Mouse (Mus musculus): Measurements from ENCODE around the gene Cnnm4. TPM values are rescaled to one million over a fixed set of nuclear protein-coding genes. Genes with fewer than 3 reads are reported as not detected.

Gene Cnnm4
- polyA plus RNA-seq, 1 experiment from 2014 or later: 7.8 TPM

DNA sequence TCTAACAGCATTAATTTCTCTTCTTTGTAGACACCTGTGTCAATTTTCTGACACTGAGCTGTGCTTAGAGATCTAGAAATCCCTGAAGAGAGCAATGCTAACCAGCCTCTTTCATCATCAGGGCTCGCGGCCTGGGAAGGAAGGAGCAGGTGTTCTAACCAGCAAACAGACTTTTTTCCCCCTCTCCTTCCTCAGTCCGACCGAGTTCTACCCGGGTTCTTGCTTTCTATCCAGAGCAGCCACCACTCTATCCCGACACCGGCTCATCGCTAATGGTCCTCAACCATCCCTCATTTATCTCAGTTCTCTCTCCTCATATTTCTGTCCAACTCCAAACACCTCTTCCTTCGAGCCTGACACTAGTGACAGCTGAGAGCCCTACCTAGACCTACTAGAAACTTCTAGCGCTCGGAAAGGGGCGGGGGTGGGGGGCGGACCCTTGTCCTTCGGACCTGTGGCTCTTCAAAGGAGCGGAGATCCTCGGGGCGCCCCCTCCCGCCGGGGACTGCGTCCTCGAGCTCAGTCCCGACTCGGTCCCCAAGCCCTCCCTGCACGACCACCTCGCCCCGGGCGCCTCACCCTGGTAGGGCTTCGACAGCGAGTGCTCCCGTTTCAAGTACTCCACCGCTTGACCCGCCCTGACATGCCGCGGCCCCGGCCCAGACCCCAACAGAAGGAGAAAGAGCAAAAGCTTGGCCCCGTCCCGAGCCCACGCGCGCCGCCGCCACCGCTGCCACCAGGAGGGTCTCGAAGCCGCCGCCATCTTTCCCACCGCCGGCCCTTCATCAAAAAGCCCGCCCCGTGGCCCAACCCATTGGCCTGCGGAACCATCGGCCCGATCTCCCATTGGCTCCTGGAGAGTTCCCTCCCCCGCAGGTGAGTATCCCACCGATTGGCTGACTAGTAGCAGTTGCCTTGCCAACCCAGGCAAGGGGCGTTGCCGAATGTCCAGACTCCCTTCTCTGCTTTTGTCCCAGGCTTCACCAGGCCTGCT is 26.7 kb upstream of the Cnnm4 start, which contains the start of gene Lman2l:
Gene Lman2l, minus strand, starts transcription at position 801 of the 994 bp plus-strand sequence.
- H3K9ac ChIP-seq (ENCODE audit: low read length): peak within 1 kb of the TSS; percentile 82
- peaks cover 23% of the 10 kb centered on the region; the same call in 1 of the 2 replicates for H3K36me3 ChIP-seq (ENCODE audit: control insufficient read depth, insufficient read depth, low read length)
- WGBS: under 1% methylated on average over 53 of the region's 57 CpGs
- no peaks in the 10 kb centered on the region for H3K27me3 ChIP-seq (replicated peaks; ENCODE audit: control insufficient read depth, insufficient read depth, low read length)
- ATAC-seq: peak; percentile 100
- peak; percentile 99 for DNase-seq (ENCODE audit: low spot score)
- peaks cover 4% of the 10 kb centered on the region for H3K4me1 ChIP-seq (ENCODE audit: control insufficient read depth, insufficient read depth, low read length)
- H3K4me3 ChIP-seq (ENCODE audit: low read depth, low read length): peak within 1 kb of the TSS; percentile 78
- H3K27ac ChIP-seq (ENCODE audit: low read depth, low read length): peak within 1 kb of the TSS; percentile 78
- H3K4me2 ChIP-seq (ENCODE audit: low read length): peak within 1 kb of the TSS; percentile 72
- no peaks in the 10 kb centered on the region for H3K9me3 ChIP-seq (replicated peaks; ENCODE audit: control insufficient read depth, low read length)

DNA sequence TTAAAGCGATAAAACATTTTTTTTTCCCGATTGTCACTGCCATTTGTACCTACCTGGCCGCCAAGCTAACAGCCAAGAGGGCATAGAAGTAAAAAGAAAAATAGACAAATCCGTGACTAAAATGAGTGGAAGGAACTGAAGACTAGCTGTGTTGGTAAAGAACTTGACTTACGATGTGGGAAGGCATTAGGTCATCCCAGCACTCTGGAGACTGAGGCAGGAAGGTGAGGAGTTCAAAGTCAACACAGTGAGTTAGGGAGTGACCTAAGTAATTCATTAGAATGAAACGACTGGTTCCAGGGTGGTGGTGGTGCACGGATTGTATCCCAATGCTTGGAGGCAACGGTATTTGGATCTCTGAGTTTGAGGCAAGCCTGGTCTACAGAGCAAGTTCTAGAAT is 25.9 kb upstream of the Cnnm4 start:
- Histone ChIP-seq H3K27me3 (replicated peaks; ENCODE audit: control insufficient read depth, insufficient read depth, low read length) (no peaks in the 10 kb centered on the region), H3K9ac (ENCODE audit: low read length) (peak overlapping the region; percentile 13; the same call in 1 of the 2 replicates), H3K4me3 (ENCODE audit: low read depth, low read length) (peak overlapping the region; percentile 78; the same call in 1 of the 2 replicates), H3K4me1 (ENCODE audit: control insufficient read depth, insufficient read depth, low read length) (peaks cover 4% of the 10 kb centered on the region), H3K36me3 (ENCODE audit: control insufficient read depth, insufficient read depth, low read length) (peaks cover 18% of the 10 kb centered on the region; the same call in 1 of the 2 replicates), H3K9me3 (replicated peaks; ENCODE audit: control insufficient read depth, low read length) (no peaks in the 10 kb centered on the region), H3K27ac (ENCODE audit: low read depth, low read length) (peak overlapping the region; percentile 78), H3K4me2 (ENCODE audit: low read length) (peak overlapping the region; percentile 38)
- ATAC-seq (peak; percentile 21), DNase-seq (ENCODE audit: low spot score) (no peak)
- WGBS: 46% methylated on average over 8 of the region's 8 CpGs

DNA sequence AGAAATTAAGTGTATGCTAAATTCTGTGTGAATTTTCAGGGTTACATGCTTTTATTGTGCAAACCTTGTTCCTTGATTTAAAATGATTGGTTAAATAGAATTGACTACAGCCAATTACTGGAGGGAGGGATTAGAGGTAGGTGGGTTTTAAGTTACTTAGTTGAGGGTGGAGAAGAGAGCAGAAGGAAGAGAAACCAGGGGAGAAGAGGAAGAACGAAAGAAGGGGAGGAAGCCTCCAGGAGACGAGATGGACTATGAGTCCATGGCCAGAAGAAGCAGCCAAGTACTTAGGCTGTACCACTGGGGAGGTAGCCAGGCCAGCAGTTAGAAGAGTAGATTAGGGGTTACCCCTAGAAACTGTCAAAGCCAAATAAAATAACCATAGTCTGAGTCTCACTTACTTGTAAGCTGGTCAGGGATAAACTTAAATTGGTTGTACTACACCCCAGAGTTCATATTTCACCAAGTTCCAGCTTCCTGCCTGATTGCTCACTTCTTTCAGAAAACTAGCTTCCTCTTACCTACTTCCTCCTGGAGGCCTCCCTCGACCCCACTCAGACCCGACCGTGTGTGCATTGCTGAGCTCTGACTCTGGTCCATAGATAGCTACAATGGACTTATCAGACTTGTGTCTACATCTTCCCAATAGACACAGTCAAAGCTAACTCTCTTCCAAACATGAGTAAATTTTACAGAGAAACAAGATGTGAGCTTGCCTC is 25.2 kb upstream of the Cnnm4 start:
- DNase-seq (ENCODE audit: low spot score) (no peak), ATAC-seq (no peak)
- H3K4me2 ChIP-seq (ENCODE audit: low read length): no peak overlapping the region
- H3K4me3 ChIP-seq (ENCODE audit: low read depth, low read length): no peak overlapping the region
- H3K9me3 ChIP-seq (replicated peaks; ENCODE audit: control insufficient read depth, low read length): no peaks in the 10 kb centered on the region
- no peaks in the 10 kb centered on the region for H3K27me3 ChIP-seq (replicated peaks; ENCODE audit: control insufficient read depth, insufficient read depth, low read length)
- no peak overlapping the region for H3K27ac ChIP-seq (ENCODE audit: low read depth, low read length)
- no peak overlapping the region for H3K9ac ChIP-seq (ENCODE audit: low read length)
- peaks cover 13% of the 10 kb centered on the region; the same call in 1 of the 2 replicates for H3K36me3 ChIP-seq (ENCODE audit: control insufficient read depth, insufficient read depth, low read length)
- WGBS: 88% methylated on average over 5 of the region's 5 CpGs
- peaks cover 4% of the 10 kb centered on the region for H3K4me1 ChIP-seq (ENCODE audit: control insufficient read depth, insufficient read depth, low read length)

DNA sequence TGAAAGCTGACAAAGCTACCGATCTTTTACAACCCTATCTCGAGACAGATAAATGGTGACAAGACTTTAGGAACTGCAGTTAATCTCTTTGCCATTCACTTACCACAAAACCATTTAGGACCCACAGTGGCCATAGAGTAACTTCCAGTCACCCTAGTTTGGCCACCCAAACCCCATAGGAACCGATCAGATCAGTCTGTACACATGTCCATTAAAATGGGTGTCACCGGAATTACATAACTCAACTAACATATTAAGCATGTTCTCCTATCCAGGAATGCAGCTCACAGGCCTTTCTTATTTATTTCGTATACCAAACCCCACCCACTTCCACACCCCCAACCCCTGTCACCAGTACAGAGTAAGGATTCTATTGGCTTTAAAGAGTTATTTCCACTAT is 24.6 kb upstream of the Cnnm4 start:
- Histone ChIP-seq H3K27ac (ENCODE audit: low read depth, low read length) (no peak overlapping the region), H3K27me3 (replicated peaks; ENCODE audit: control insufficient read depth, insufficient read depth, low read length) (no peaks in the 10 kb centered on the region), H3K4me1 (ENCODE audit: control insufficient read depth, insufficient read depth, low read length) (peaks cover 4% of the 10 kb centered on the region), H3K9me3 (replicated peaks; ENCODE audit: control insufficient read depth, low read length) (no peaks in the 10 kb centered on the region), H3K4me3 (ENCODE audit: low read depth, low read length) (no peak overlapping the region), H3K4me2 (ENCODE audit: low read length) (no peak overlapping the region), H3K36me3 (ENCODE audit: control insufficient read depth, insufficient read depth, low read length) (0 out of 2 replicates have a peak, but pooled peaks cover 9% of the 10 kb centered on the region), H3K9ac (ENCODE audit: low read length) (no peak overlapping the region)
- ATAC-seq (no peak), DNase-seq (ENCODE audit: low spot score) (no peak)
- 91% methylated on average over 5 of the region's 5 CpGs for WGBS

DNA sequence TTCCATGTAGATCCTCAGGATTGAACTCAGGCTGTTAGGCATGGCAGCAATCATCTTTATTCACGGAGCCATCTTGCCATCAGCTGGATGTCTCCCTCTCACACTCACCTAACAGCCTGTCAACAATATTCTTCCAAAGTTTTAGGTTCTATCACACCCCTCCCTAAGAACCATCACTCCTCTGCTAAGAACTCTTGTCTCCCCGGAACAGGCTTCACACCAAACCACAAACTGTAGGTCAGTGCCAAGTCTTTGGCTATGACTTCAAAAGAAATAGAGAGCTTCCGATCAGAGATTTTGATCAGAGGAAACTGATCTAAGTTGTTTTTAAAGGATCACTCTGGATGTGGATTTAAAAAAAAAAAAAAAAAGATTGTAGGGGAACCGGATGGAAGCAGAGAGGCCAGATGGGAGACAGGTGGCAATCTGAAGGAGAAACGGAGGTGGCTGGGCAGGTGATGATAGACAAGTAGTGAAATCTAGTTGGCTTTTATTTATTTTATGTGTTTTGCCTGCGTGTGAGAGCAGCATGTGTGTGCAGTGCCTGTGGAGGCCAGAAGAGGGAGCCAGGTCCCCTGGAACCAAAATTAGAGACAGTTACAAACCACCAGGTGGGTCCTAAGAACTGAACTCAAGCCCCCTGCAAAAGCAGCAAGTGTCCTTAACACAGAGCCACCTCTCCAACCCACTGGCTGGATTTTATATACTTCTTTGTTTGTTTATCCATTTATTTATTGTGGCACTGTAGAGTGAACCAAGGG is 17.2 kb upstream of the Cnnm4 start:
- DNase-seq (ENCODE audit: low spot score) (no peak), ATAC-seq (no peak)
- 87% methylated on average over 6 of the region's 6 CpGs for WGBS
- no peak overlapping the region for H3K4me3 ChIP-seq (ENCODE audit: low read depth, low read length)
- no peak overlapping the region for H3K9ac ChIP-seq (ENCODE audit: low read length)
- no peak overlapping the region for H3K27ac ChIP-seq (ENCODE audit: low read depth, low read length)
- H3K36me3 ChIP-seq (ENCODE audit: control insufficient read depth, insufficient read depth, low read length): no peaks in the 10 kb centered on the region
- H3K9me3 ChIP-seq (replicated peaks; ENCODE audit: control insufficient read depth, low read length): no peaks in the 10 kb centered on the region
- no peaks in the 10 kb centered on the region for H3K27me3 ChIP-seq (replicated peaks; ENCODE audit: control insufficient read depth, insufficient read depth, low read length)
- no peak overlapping the region for H3K4me2 ChIP-seq (ENCODE audit: low read length)
- H3K4me1 ChIP-seq (ENCODE audit: control insufficient read depth, insufficient read depth, low read length): no peaks in the 10 kb centered on the region

DNA sequence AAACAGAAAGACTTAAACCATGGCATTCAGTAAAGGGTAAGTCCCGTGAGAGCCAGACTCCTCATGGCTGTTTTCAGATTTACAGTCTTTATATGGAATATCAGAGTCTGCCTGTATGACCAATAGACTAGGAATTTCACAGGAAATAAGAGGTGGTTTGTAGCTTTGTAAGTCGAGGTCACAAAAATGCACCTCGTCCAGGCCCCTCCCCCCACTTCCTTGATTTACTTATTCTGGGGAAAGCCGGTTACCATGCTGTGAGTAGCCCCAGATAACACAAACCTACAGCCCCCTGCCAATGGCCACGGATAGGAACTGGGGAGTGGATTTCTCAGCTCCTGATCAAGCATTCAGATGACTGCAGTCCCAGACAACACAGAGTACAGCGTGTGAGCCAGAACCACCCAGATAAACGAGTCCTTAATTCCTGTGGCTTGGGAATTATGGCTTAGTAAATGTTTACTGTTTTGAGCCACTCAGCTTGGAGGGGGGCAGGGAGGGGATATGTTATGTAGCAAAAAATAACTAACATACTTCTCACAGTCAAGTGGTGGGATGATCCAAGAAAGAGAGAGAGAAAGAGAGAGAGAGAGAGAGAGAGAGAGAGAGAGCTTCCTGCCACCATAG is 13.9 kb upstream of the Cnnm4 start:
- Histone ChIP-seq H3K9ac (ENCODE audit: low read length) (no peak overlapping the region), H3K27ac (ENCODE audit: low read depth, low read length) (no peak overlapping the region), H3K36me3 (ENCODE audit: control insufficient read depth, insufficient read depth, low read length) (no peaks in the 10 kb centered on the region), H3K4me3 (ENCODE audit: low read depth, low read length) (no peak overlapping the region), H3K4me1 (ENCODE audit: control insufficient read depth, insufficient read depth, low read length) (no peaks in the 10 kb centered on the region), H3K27me3 (replicated peaks; ENCODE audit: control insufficient read depth, insufficient read depth, low read length) (no peaks in the 10 kb centered on the region), H3K4me2 (ENCODE audit: low read length) (no peak overlapping the region), H3K9me3 (replicated peaks; ENCODE audit: control insufficient read depth, low read length) (no peaks in the 10 kb centered on the region)
- DNase-seq (ENCODE audit: low spot score): no peak
- ATAC-seq: no peak
- WGBS: 46% methylated on average over 7 of the region's 7 CpGs

DNA sequence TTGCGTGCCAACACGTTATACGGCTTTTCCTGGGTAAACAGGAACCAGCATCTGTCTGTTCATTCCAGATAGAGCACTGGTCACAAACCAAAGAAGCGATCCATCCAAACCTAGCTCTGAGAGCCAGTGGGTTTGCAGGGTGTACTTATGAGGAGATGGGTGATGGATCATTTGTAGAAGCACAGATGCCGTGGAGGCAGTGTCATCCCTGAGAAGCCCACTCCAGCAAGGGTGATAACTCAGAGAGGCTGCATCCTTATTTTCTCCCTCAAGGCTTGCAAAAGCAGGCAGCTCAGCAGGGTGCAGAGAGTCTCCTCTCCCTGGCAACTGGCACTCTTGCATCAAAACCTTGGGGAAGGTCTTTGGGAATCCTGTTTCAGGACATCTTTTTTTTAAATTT is 13.3 kb upstream of the Cnnm4 start:
- H3K27me3 ChIP-seq (replicated peaks; ENCODE audit: control insufficient read depth, insufficient read depth, low read length): no peaks in the 10 kb centered on the region
- 88% methylated on average over 5 of the region's 5 CpGs for WGBS
- H3K4me3 ChIP-seq (ENCODE audit: low read depth, low read length): no peak overlapping the region
- no peaks in the 10 kb centered on the region for H3K36me3 ChIP-seq (ENCODE audit: control insufficient read depth, insufficient read depth, low read length)
- H3K4me2 ChIP-seq (ENCODE audit: low read length): no peak overlapping the region
- H3K9me3 ChIP-seq (replicated peaks; ENCODE audit: control insufficient read depth, low read length): no peaks in the 10 kb centered on the region
- DNase-seq (ENCODE audit: low spot score) (no peak), ATAC-seq (no peak)
- no peak overlapping the region for H3K27ac ChIP-seq (ENCODE audit: low read depth, low read length)
- H3K4me1 ChIP-seq (ENCODE audit: control insufficient read depth, insufficient read depth, low read length): no peaks in the 10 kb centered on the region
- no peak overlapping the region for H3K9ac ChIP-seq (ENCODE audit: low read length)

DNA sequence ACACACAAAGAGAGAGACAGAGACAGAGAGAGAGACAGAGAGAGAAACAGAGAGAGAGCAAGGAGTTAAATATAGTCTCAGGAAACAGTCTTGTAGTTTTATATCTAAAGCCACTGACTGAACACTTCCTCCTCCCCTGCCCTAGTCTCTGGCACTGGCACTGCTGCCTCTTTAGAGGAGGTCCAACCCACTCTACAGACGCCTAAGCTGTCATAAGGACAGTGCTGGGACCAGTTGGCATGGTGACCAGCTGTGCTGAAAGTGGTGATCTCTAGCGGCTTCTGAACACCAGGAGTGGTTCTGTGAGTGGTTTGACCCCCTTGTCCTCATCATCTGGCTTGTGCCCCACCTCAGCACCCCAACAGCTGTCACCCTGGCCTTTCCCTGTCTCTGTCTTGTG is 9.6 kb upstream of the Cnnm4 start:
- no peak overlapping the region for H3K27ac ChIP-seq (ENCODE audit: low read depth, low read length)
- ATAC-seq (no peak), DNase-seq (ENCODE audit: low spot score) (no peak)
- no peak overlapping the region for H3K4me2 ChIP-seq (ENCODE audit: low read length)
- H3K9ac ChIP-seq (ENCODE audit: low read length): no peak overlapping the region
- H3K9me3 ChIP-seq (replicated peaks; ENCODE audit: control insufficient read depth, low read length): no peaks in the 10 kb centered on the region
- H3K36me3 ChIP-seq (ENCODE audit: control insufficient read depth, insufficient read depth, low read length): no peaks in the 10 kb centered on the region
- 55% methylated on average over 2 of the region's 2 CpGs for WGBS
- no peak overlapping the region for H3K4me3 ChIP-seq (ENCODE audit: low read depth, low read length)
- H3K4me1 ChIP-seq (ENCODE audit: control insufficient read depth, insufficient read depth, low read length): no peaks in the 10 kb centered on the region
- H3K27me3 ChIP-seq (replicated peaks; ENCODE audit: control insufficient read depth, insufficient read depth, low read length): no peaks in the 10 kb centered on the region
